Mouse (Mus musculus) spleen, adult 2 months (tissue): ENCODE results near the gene Rcan1. TPM values are rescaled to one million over a fixed set of nuclear protein-coding genes. Genes with fewer than 3 reads are reported as not detected.

ENCODE experiments used
- DNase-seq, 2 experiments: peaks; one replicate each; pipeline versions ENCODE4 v3.0.0 to v3.0.0-alpha.2; 2012 to 2021; ENCODE audit warnings: low spot score in 2 of 2, low read depth in 1 of 2
- H3K27ac ChIP-seq: fragments of 200-500 bp; 2 replicates; pipeline ENCODE4 v1.5.1; 2012; ENCODE audit warnings: low read length, inconsistent platforms; ENCODE audit not compliant: insufficient read depth
- H3K27me3 ChIP-seq: fragments of 200-500 bp; 2 replicates; pipeline ENCODE4 v1.6.1; 2012; ENCODE audit warnings: mild to moderate bottlenecking, moderate library complexity, low read length, inconsistent platforms; ENCODE audit not compliant: control insufficient read depth, insufficient read depth
- H3K36me3 ChIP-seq: fragments of 200-500 bp; 2 replicates; pipeline ENCODE4 v1.6.1; 2012; ENCODE audit warnings: mild to moderate bottlenecking, low read length, inconsistent platforms; ENCODE audit not compliant: control insufficient read depth, insufficient read depth
- H3K4me1 ChIP-seq: fragments of 200-500 bp; 2 replicates; pipeline ENCODE4 v1.6.1; 2011; ENCODE audit warnings: inconsistent platforms; ENCODE audit not compliant: control insufficient read depth, insufficient read depth, insufficient read length
- H3K4me3 ChIP-seq: fragments of 200-500 bp; 2 replicates; pipeline ENCODE4 v1.5.1; 2011; ENCODE audit warnings: mild to moderate bottlenecking, inconsistent platforms; ENCODE audit not compliant: insufficient read depth, insufficient read length; ENCODE audit errors: extremely low read depth
- CTCF ChIP-seq: fragments of 200-500 bp; IDR thresholded peaks from 2 replicates; pipeline ENCODE4 v1.5.1; 2011; ENCODE audit warnings: mild to moderate bottlenecking, inconsistent platforms; ENCODE audit not compliant: insufficient read depth, insufficient read length, insufficient replicate concordance; ENCODE audit errors: extremely low read depth
- POLR2A ChIP-seq: fragments of 200-500 bp; IDR thresholded peaks from 2 replicates; pipeline ENCODE4 v1.6.1; 2011; ENCODE audit warnings: low read depth, low read length, inconsistent platforms
- WGBS: fragments of 180-500 bp; shearing (Covaris S2); methylation state at CpG from one replicate; pipeline ENCODE4 v1.1.7; 2018; 5-methylcytosine and 5-hydroxymethylcytosine counted together
- polyA plus RNA-seq: library from polyadenylated mRNA; depleted of rRNA; stranded (reverse); fragments of >200 nt; gene quantifications from 2 replicates; pipeline ENCODE4 v1.2.3, GENCODE M21; 2012

Gene Rcan1
- polyA plus RNA-seq, 1 experiment = 6.4 TPM

DNA sequence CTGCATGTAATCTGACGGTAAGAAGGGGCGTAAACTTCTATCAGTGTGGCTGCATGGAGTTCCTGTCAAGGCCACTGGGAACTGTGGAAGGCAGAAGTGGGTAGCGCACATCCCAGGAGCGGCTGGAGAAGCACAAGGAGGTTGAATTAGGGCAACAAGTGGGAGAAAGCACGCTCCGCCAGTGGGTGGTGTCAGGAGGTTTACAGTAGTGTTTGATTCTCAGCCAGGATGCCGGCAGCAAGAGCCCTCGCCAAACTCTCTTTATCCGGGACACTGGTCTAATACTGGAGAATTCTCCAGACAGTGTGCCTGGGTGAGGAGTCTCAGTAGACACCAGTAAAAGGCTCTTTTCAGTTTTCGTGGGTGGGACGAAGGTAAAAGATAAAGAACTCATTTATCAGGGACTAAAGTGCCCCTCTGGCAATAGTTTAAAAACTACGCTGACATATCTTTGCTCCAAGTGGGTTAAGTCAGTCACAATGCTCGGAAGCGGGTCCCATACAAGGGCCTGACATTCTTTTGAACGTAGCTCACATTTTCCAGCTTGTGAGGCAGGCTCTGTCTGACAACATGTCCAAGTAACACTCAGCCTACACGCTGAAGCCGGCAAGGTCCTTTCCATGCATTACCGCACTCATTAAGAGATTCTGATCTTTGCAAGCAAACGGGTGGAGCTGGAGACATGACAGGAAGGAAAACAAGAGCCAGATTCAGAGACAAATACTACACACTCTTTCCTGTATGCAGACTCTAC, 42.3 kb downstream of the Rcan1 start:
- Histone ChIP-seq H3K36me3 (no peaks in the 10 kb centered on the region), H3K27me3 (no peaks in the 10 kb centered on the region), H3K4me1 (peaks cover 7% of the 10 kb centered on the region; the same call in 1 of the 2 replicates), H3K4me3 (no peak overlapping the region), H3K27ac (peak overlapping the region; percentile 3; the same call in 1 of the 2 replicates)
- TF ChIP-seq CTCF = no peak
- no peak for TF ChIP-seq POLR2A
- WGBS = 82% methylated on average over 19 of the region's 19 CpGs
- no peak for DNase-seq

DNA sequence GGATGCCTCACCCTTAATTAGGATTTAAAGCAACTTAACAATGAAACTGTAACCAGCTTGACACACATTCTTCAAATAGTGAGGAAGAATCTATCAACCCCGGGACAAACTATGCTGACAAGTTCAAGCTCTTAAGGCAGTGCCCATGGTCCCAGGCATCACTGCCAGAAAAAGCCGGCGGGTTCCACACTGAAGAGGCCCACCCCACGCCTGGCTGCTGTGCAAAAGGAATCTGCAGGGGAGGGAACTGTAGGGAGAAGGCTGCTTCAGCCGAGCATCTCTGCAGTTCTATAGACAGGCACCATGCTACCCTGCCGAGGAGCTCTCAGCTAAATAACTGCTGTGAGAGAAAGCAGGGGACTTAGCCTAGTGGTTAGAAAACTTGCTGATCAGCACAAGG, 44.0 kb downstream of the Rcan1 start:
- H3K27ac ChIP-seq = no peak overlapping the region
- no peak overlapping the region for H3K4me3 ChIP-seq
- H3K4me1 ChIP-seq = peaks cover 7% of the 10 kb centered on the region; the same call in 1 of the 2 replicates
- no peak for TF ChIP-seq CTCF
- TF ChIP-seq POLR2A = no peak
- 87% methylated on average over 6 of the region's 6 CpGs for WGBS
- H3K36me3 ChIP-seq = no peaks in the 10 kb centered on the region
- no peaks in the 10 kb centered on the region for H3K27me3 ChIP-seq
- no peak for DNase-seq

DNA sequence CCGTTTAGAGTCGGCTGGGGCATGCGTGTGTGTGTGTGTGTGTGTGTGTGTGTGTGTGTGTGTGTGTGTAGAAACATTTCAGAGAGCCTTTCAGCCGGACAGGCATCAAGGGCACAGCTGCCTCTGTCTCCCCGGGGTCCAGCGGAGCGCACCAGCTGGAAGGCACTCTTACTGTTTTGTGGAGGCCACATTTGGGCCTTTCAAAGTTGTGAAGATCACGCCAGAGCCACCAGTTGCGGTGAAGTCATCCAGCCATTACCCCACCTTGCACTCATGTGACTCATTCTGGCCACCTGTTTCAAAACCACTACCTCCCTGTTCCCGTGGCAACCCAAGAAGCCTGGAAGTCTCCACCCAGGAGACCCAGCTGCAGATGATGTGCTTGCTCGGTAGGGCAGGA, 44.8 kb downstream of the Rcan1 start:
- peaks cover 7% of the 10 kb centered on the region; the same call in 1 of the 2 replicates for H3K4me1 ChIP-seq
- H3K36me3 ChIP-seq = no peaks in the 10 kb centered on the region
- no peak overlapping the region for H3K4me3 ChIP-seq
- no peaks in the 10 kb centered on the region for H3K27me3 ChIP-seq
- DNase-seq = no peak
- 31% methylated on average over 11 of the region's 11 CpGs for WGBS
- H3K27ac ChIP-seq = no peak overlapping the region
- no peak for TF ChIP-seq CTCF
- no peak for TF ChIP-seq POLR2A

DNA sequence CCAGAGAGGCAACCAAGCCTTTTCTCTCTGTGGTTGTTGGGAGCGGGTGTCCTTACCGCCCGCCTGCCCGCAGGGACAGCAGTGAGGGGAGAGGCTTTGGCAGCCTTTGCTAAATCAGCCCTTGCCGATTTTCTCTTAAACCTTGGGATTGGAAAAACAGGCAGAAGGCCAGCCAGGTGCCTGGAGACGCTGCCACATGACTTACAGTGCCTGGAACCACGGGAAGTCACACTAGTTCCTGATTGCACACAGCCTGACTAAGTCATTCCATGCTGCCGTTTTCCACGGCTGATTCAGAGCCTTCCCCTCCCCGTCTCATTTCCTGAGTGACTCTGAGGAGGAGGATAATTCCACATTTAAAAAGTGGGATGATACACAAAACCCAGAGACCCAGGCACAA, 47.3 kb downstream of the Rcan1 start:
- H3K36me3 ChIP-seq = no peaks in the 10 kb centered on the region
- no peak overlapping the region for H3K4me3 ChIP-seq
- TF ChIP-seq POLR2A (no peak), CTCF (no peak)
- DNase-seq = no peak
- 73% methylated on average over 10 of the region's 10 CpGs for WGBS
- H3K27me3 ChIP-seq = no peaks in the 10 kb centered on the region
- peaks cover 7% of the 10 kb centered on the region; the same call in 1 of the 2 replicates for H3K4me1 ChIP-seq
- H3K27ac ChIP-seq = no peak overlapping the region

DNA sequence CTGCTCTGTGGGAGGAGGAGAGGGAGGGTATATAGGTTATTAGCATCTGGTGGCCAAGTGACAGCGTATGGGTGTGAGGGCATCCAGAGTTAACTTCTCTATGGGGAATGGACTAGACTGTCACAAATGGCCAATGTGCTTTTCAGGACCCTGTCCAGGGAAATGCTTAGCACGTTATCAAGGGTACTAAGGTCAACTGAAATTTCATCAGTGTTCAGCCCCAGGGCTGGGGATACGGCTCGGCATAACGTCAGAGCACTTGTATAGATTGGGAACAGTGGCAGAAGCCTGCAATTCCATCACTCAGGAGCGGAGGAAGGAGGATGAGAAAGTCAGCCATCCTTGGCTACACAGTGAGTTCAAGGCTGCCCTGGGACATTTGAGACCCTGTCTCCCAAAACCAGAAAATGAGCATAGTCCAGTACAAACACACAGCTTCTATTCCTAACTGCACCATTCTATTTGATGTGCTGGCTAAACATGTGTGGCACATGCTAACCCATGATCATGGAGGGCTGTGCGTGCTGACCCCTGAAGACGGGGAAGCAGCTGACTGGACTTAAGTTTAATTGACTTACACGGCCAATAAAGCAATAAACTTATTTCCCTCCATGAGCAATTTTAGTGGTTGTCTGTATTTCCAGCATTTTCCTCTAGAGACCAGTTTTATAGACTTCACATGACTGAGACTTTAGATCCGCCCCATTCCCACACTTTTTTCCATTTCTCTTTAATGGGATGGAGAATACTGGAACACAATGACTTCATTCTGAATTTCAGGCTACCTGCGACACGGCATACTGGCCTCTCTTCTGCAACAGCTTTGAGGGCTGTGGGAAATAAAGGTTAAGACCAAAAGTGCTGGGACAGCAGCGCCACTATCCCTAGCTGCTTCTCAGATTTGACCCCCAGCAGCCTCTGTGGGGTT, 48.0 kb downstream of the Rcan1 start:
- 93% methylated on average over 13 of the region's 13 CpGs for WGBS
- TF ChIP-seq CTCF = no peak
- TF ChIP-seq POLR2A = no peak
- H3K27ac ChIP-seq = no peak overlapping the region
- peaks cover 7% of the 10 kb centered on the region; the same call in 1 of the 2 replicates for H3K4me1 ChIP-seq
- H3K36me3 ChIP-seq = no peaks in the 10 kb centered on the region
- DNase-seq = no peak
- no peaks in the 10 kb centered on the region for H3K27me3 ChIP-seq
- no peak overlapping the region for H3K4me3 ChIP-seq

DNA sequence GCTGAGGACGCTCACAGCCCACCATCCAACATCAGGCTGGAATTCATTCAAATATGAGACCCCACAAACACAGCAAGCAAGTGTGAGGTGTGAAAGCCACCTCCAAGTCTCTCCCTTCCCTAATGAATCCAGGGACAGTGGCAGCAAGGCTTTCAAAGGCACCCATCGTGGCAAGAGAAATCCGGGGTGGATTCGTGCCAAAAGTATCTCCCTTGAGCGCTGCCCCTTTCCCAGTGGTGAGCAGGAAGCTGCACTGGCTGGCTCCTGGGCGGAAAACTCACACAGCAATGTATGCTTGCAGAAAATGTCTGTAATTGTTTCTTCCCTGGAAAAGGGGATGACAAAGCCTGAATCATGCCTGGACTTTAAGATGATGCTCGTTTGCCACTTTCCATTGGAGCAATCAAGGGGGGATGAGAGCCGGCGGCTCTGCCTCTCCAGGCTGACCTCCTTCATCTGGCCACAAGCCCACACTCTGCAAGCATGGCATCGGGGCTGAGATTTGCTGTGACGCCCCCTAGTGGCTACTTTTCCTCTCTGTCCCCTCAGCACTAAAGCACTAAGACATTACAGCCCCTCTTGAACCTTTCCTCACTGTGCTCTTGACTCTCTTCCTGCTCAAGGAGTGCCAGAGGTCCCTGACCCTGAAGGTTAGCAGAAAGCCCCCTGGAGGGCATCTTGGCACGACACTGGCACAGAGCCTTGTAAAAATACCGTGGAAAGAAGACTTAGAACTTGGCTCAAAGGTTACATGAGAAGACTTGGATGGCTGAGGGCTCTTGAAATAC, 49.3 kb downstream of the Rcan1 start:
- no peak for DNase-seq
- Histone ChIP-seq H3K4me1 (peaks cover 10% of the 10 kb centered on the region), H3K4me3 (no peak overlapping the region), H3K36me3 (no peaks in the 10 kb centered on the region), H3K27me3 (no peaks in the 10 kb centered on the region), H3K27ac (no peak overlapping the region)
- no peak for TF ChIP-seq CTCF
- TF ChIP-seq POLR2A = no peak
- 81% methylated on average over 13 of the region's 13 CpGs for WGBS
